Mouse (Mus musculus): ENCODE measurements at regions not wholly inside any gene's neighbourhood (a gene's known extent, or its start where the extent isn't known, plus 50 kb on each side); places are given as distances from the start of the nearest gene placed in this dataset.

GRCm38 (mm10) chr9:41768316-41768715 is 355.8 kb downstream of the Sorl1 start:
- DNase-seq (ENCODE audit: low spot score in 2 of 2): no peak

- peak in 1 of 2 experiments; percentile 24 for DNase-seq (ENCODE audit: low spot score in 2 of 2)
Measured at GRCm38 (mm10) chr9:41766533-41766920, 357.6 kb downstream of the Sorl1 start.

GRCm38 (mm10) chr9:41765816-41766532 is 358.1 kb downstream of the Sorl1 start:
- DNase-seq (ENCODE audit: low spot score in 2 of 2): no peak

DNA sequence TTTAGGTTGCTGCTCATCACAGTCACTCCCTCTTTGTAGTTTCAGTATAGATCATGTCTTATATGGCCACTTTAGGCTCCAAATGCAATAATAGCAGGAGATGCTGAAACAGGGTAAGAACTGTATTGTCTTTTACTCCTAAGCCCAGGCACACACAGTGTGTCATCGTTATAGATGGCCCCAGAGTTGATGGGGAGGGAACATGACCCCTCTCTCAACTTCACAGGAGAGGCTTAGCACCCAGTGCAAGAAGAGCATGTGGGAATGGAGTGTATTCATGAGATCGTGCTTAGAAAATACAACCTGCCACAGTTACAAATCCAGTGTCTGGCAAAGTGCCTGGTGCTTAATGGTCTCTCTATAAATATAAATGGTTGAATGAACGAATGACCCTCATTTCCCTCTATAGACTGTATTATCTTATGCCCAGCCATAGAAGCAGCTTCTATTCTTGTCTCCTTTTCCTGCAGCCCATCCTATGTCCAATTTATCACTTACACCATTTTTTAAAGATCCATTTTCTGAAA is 363.0 kb downstream of the Sorl1 start:
- no peak for DNase-seq (ENCODE audit: low spot score in 2 of 2)

DNA sequence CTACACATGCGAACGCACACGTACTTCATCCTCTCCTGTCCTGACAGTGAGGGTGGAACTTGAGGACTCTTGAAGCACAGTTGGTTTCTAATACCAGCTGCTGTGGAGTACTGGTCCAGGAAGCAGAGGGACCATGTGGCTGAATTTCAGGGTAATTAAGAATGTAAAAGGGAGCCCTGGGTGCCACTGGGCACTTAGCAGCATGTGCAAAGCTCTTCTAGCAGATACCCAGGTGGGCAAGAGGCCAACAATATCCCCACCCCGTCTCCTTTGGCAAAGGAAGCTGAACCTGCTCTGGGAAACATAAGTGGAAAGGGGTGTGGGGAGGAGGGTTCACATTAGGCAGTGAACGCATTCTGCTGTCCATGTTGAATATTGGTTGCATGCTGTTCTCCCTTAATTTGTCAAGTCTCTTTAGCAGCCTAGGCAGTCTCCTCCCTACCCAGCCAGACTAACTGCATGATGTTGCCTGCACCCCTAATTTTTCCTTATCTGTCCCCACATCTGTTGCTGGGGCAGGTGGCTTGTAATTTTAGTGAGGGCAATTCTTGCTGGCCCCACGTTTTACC is 369.6 kb downstream of the Sorl1 start:
- no peak for DNase-seq (ENCODE audit: low spot score in 2 of 2)

DNA sequence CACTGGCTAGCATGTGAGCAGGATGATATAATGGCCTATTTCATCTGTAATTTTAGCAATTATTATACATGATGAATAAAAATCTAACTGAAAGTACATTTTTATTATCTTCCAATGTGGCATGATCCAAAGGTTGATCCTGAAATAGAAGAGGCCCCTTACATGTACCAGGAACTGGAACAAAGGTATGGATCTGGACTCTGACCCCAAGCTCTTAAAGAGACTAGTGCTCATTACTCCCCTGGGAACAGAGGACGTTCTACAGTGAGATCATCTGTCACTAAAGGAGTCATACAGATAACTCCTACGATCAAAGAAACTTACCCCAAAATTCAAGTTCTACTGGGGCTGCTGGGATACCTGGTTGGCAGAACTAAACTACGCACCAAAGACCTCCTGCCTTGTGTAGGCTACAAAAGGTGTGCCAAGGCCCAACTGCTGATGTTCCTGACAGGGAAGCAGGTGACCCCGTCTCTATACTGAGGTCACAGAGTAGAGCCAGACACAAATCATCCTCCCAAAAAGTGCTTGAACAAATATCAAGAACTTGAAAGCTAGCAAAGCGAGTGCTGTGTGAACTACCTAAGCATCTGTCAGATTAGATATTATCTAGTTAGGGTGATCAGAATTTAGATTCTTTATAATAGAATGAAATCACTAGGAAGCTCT is 378.0 kb downstream of the Sorl1 start:
- DNase-seq (ENCODE audit: low spot score in 2 of 2): no peak

DNA sequence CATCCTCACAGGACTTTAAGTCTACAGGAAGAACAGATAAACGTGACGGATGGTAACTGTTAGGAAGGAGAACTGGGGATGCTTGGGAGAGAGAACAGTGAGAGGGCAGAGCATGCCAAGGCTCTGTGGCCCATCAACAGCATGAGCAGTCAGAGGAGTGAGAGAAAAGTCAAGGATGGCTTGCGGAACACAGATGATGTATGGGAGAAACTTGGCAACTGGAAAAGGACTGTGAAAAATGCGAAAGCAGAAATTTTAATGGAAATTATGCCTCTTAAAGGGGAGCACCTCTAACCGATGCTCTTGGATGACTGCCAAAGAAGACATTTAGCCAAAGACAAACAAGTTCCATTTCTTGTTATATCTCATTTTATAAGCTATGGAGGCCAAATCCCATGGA is 382.6 kb downstream of the Sorl1 start:
- DNase-seq (ENCODE audit: low spot score in 2 of 2): no peak

GRCm38 (mm10) chr9:41740536-41740935 is 383.6 kb downstream of the Sorl1 start:
- no peak for DNase-seq (ENCODE audit: low spot score in 2 of 2)

- DNase-seq (ENCODE audit: low spot score in 2 of 2): no peak
Measured at GRCm38 (mm10) chr9:41737671-41738070, 386.4 kb downstream of the Sorl1 start.

GRCm38 (mm10) chr9:41736881-41737280 is 387.2 kb downstream of the Sorl1 start:
- no peak for DNase-seq (ENCODE audit: low spot score in 2 of 2)

GRCm38 (mm10) chr9:41736234-41736859 is 387.8 kb downstream of the Sorl1 start:
- DNase-seq (ENCODE audit: low spot score in 2 of 2): peak in 1 of 2 experiments; percentile 19

- DNase-seq (ENCODE audit: low spot score in 2 of 2): peak; percentile 78 to 86
Measured at GRCm38 (mm10) chr9:41735448-41736233, 388.5 kb downstream of the Sorl1 start.

GRCm38 (mm10) chr9:41734925-41735447 is 389.1 kb downstream of the Sorl1 start:
- DNase-seq (ENCODE audit: low spot score in 2 of 2): no peak

- DNase-seq (ENCODE audit: low spot score in 2 of 2): no peak
Measured at GRCm38 (mm10) chr9:41721609-41722008, 402.5 kb downstream of the Sorl1 start.

DNA sequence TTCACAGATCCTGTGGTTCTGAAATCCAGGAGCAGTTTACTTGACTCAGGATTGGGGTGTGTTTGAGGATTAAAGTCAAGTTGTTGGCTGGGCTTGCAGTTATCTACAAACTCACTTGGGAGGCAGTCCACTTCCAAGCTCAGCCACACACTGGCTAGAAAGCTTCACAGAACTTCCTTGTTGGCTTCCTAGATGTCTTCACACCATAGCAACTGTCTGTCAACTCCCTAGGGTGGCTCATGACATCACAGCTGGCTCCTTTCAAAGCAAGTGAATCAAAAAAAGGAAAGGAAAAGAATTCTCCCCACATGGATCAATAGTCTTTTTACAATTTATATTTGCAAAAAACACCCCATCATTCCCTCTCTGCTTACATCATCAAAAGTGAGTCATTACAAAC is 408.9 kb downstream of the Sorl1 start:
- no peak for DNase-seq (ENCODE audit: low spot score in 2 of 2)

- DNase-seq (ENCODE audit: low spot score in 2 of 2): no peak
Measured at GRCm38 (mm10) chr9:41705972-41706371, 418.1 kb downstream of the Sorl1 start.

GRCm38 (mm10) chr9:41705461-41705903 is 418.6 kb downstream of the Sorl1 start:
- no peak for DNase-seq (ENCODE audit: low spot score in 2 of 2)

DNA sequence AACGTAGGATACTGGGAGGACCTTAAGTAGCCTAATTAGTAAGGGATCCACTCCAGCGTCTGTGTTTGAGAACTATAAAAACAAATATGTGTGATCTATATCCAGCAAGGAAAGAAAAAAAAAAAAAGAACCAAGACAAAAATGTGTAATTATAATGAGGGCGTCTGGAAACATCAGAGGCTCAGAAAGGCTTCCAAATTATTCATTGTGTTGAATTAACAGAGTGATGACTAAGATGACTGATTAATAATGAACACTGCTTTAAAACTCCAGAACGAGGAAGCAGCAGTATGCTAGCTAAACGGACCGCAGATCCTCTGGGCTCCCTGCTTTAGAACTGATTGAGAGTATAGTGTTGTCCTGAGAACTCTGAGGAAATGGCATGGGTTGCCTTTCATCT is 421.0 kb downstream of the Sorl1 start:
- DNase-seq (ENCODE audit: low spot score in 2 of 2): no peak

DNA sequence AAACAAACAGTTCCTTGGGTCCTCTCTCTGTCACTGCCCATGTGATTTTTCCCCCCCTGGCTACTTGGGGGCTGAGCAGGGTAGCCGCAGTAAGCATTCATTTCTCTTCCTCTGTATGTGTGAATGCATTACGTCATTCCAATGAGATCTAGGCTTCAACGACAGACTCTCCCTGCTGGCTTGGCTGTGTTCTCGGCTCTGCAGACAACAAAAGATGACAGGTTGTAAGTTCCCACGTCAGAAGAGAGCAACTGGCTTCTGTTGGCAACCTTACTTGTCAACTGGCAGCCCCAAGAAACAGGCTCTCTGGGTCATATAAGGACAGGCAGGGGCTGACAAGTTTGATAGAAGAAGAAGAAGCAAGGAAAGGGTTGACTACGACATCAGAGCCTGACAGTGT is 423.4 kb downstream of the Sorl1 start:
- peak in 1 of 2 experiments; percentile 10 for DNase-seq (ENCODE audit: low spot score in 2 of 2)

- DNase-seq (ENCODE audit: low spot score in 2 of 2): no peak
Measured at GRCm38 (mm10) chr9:41699031-41699430, 425.1 kb downstream of the Sorl1 start.
